Mouse (Mus musculus): Measurements from ENCODE around the gene Arhgap35.

Gene Arhgap35

GRCm38 (mm10) chr7:16466565-16466964 is 148.2 kb downstream of the Arhgap35 start:
- DNase-seq (ENCODE audit: low read depth, low spot score), result peak; percentile 62

GRCm38 (mm10) chr7:16465568-16465967 is 149.2 kb downstream of the Arhgap35 start:
- no peak for DNase-seq (ENCODE audit: low read depth, low spot score)

DNA sequence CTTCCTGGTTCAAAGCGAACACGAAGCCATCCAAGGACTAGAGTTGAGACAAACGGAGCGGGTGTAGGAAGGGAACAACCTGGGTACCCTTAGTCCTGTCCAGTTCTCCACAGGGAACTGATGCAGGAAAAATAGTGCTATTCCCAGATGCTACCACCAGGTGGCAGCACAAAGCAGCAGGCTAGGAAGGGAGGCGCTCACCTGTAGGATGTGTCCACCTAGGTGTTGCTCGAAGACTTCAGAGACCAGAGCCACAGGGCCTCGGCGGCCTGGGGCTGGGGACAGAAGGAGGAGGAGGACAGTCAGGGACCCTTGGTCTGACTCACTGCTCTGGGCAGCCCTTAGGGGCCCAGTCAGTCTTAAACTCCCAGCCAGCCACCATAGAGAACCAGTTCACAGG is 149.6 kb downstream of the Arhgap35 start:
- peak; percentile 73 for DNase-seq (ENCODE audit: low read depth, low spot score)

DNA sequence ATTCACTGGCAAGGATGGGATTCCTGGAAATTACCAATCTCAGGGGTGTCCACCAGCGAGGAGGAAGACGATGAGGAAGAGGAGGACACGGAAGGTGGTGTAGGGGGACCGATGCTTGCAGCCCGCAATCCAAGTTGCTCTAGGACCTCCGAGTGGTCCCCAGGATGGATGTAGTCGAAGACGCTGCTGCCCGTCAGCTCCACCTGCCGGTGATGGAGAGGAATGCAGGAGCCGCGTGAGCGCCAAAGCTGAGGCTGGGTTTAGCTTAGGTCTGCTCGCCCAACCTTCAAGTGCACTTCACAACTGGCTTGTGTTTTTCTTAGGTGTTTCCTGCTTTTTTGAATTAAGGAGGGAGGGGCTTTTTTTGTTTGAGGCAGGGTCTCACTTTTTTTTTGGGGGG is 151.6 kb downstream of the Arhgap35 start:
- DNase-seq (ENCODE audit: low read depth, low spot score), result peak; percentile 89

DNA sequence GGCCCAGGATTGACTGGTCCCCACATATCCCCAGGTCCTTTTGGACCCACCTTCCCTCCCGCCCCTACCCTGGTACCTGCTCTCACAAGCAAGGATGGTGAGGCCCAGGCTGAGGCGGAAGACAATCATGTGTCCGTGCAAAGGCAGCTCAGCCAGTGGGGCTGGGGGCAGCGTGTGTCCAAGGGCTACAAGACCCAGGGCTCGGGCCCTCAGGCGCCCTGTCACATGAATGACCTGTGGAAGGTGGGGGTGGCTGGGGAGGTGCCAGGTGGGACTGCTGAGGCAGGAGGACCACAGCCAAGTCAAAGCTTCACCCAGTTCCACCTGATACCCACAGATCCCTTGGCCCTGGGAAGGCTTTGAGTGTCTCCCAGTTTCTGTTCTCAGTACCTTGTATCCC is 153.1 kb downstream of the Arhgap35 start:
- no peak for DNase-seq (ENCODE audit: low read depth, low spot score)

- no peak for DNase-seq (ENCODE audit: low read depth, low spot score)
Measured at GRCm38 (mm10) chr7:16461151-16461550, 153.6 kb downstream of the Arhgap35 start.

- DNase-seq (ENCODE audit: low read depth, low spot score), result no peak
Measured at GRCm38 (mm10) chr7:16460566-16460965, 154.2 kb downstream of the Arhgap35 start.

- no peak for DNase-seq (ENCODE audit: low read depth, low spot score)
Measured at GRCm38 (mm10) chr7:16456289-16456688, 158.5 kb downstream of the Arhgap35 start.

DNA sequence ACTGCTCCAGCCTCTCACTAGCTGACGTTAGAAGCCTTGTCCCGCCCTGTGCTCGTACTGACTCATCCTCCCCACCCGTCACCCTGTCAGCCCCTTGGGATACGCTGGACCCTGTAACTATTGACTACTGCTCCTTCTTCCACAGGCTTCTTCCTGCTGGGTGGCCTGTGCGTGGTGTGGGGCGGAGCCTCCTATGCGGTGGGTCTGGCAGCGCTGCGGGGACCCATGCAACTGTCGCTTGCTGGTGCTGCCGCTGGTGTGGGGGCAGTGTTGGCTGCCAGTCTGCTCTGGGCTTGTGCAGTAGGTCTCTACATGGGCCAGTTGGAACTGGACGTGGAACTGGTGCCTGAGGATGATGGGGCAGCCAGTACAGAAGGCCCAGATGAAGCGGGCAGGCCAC is 159.8 kb downstream of the Arhgap35 start:
- DNase-seq (ENCODE audit: low read depth, low spot score), result no peak

DNA sequence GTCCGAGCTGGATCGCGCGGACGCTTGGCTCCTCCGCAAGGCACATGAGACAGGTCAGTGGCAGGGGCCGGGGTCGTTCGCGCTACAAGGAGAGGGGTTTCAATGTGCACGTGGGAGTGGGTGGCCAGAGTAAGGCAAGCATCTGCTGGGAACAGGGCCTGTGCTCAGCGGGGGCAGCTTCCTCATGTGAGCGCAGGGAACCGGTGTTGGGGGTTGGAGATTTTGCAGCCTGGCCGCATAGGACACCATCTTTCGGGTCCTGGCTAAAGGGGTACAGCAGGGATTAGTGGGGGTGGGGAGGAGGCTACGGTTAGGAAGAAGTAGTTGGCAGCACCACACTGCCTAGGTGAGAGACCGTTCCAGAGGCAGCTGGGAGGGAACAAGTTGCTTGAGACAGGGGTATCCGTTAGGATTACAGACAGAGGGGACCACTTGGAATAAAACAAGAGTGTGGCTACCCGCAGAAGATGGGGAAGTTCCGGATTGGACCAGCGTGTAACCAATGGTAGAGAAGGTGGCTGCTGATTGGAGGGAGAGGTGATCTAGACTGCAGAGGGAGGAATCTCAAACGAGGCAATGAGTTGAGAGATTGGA is 161.6 kb downstream of the Arhgap35 start:
- DNase-seq (ENCODE audit: low read depth, low spot score), result peak; percentile 82

GRCm38 (mm10) chr7:16452587-16453073 is 162.2 kb downstream of the Arhgap35 start, which contains the start of gene Tmem160:
Gene Tmem160, plus strand, starts transcription at chr7:16452779.
- peak; percentile 90 for DNase-seq (ENCODE audit: low read depth, low spot score)

DNA sequence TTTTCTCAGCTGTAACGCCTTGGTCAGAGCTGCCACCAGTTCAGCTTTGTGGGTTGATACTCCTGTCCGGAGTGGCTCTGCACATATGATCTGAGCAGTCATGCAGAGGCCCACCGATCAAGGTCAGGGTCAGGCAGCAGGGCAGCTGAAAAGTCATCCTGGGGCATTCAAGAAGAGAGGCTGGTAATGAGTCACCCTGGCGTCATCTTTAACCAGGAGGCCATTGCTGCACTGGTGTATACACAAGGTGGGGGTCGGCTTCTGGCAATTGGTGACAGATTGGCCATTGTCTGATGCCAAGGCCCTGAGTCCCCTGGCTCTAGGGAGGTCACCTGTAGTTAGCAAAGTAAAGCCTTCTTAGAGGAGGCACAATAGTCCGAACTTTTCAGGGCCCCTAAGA is 163.1 kb downstream of the Arhgap35 start:
- DNase-seq (ENCODE audit: low read depth, low spot score), result no peak

All from mesoderm, embryonic 11.5 days (tissue).